Mouse (Mus musculus): ENCODE results near the gene Shroom2.

DNA sequence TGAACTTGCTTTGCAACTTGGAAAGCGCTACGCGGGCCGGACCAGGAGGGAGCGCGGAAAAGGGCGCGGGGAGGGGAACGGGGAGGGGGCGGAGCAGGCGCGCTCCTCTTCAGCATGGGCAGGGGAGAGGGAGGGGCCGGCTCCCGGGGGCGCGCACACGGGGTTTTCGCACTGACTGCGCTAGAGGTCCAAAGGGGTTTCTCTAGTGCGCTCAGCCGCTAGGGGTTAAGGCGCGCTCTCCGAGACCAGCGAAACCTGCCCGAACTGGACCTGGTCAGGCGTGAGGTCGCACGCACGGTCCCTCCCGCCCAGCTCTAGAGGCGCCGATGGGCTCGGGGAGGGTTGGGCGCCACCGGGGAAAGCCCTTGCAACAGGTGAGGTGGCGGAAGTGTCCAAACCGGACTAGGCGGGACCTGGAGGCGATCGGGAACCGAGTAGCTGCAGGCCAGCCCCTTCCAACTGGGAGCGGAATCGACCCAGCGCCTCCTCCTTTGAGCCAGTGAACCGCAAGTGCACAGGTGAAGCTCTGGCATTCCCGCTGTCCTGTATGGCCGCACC lies 414 bp upstream of the Shroom2 start:
- no peak for TF ChIP-seq POLR2A (IDR thresholded peaks at IDR 0.05; ENCODE audit: borderline replicate concordance, insufficient read depth, low read length)
- TF ChIP-seq CTCF (IDR thresholded peaks at IDR 0.05; ENCODE audit: borderline replicate concordance, insufficient read depth, low read depth, low read length): no peak
